Mouse (Mus musculus) T-helper 1 cell (primary cell): Measurements from ENCODE around the gene Mdm2.

ENCODE experiments used
- in situ Hi-C: fragments of 300-600 bp; cut with MboI, MseI; formaldehyde crosslinking; loops from one replicate; pipeline ENCODE4 v1.15.1; 2025; ENCODE audit warnings: high pct_unique_total_duplicates

The Mdm2 gene

GRCm38 (mm10) chr10:117698313-117699138 is 12.0 kb downstream of the Mdm2 start:
- in situ Hi-C loops, result no loop called here

DNA sequence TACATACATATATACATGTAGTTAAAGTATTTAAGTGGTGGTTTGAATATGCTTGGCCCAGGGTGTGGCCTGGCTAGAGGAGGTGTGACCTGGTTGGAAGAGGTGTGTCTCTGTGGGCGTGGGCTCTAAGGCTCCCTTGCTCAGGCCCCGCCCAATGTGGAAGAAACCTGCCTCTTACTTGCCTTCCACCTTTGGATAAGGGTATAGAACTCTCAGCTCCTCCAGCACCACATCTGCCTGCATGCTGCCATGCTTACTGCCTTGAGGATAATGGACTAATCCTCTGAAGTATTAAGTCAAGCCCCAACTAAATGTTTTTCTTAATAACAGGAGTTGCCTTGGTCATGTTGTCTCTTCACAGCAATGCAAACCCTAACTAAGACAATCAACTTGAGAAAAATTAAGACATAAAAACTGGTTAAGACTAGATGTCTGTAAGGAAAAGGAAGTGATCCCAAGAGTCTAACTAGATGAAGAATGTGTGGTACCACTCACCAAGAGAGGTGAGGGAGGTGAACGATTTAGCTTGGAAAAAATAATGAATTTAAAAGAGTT is 12.9 kb downstream of the Mdm2 start:
- in situ Hi-C loops, result no loop called here

DNA sequence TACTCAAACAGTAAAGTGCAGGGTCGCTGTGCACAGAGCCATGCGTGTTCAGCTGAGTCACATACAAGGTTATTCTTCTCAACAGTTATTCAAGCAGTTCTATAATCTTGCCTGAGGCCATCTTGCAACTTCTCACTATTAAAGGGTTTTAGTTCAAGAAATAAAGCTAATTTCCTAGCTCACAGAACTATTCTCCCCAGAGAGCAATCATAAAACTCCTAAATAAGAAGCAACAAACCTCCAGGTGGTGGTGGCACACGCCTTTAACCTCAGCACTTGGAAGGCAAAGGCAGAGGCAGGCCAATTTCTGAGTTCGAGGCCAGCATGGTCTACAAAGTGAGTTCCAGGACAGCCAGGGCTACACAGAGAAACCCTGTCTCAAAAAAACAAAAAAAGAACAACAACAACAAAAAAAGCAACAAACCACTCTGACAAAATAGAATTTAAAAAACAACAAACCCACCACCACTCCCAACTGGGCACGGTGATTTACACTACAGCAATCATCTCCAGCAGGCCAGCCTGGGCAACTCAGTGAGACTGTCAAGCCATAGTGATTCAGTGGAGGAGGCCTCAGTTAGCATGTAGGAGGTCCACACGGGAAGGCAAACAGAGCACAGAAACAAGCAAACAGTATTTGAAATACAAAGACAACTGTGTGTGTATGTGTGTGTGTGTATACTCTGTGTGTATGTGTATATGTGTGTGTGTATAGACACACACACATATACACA is 13.6 kb downstream of the Mdm2 start:
- in situ Hi-C loops, result no loop called here

DNA sequence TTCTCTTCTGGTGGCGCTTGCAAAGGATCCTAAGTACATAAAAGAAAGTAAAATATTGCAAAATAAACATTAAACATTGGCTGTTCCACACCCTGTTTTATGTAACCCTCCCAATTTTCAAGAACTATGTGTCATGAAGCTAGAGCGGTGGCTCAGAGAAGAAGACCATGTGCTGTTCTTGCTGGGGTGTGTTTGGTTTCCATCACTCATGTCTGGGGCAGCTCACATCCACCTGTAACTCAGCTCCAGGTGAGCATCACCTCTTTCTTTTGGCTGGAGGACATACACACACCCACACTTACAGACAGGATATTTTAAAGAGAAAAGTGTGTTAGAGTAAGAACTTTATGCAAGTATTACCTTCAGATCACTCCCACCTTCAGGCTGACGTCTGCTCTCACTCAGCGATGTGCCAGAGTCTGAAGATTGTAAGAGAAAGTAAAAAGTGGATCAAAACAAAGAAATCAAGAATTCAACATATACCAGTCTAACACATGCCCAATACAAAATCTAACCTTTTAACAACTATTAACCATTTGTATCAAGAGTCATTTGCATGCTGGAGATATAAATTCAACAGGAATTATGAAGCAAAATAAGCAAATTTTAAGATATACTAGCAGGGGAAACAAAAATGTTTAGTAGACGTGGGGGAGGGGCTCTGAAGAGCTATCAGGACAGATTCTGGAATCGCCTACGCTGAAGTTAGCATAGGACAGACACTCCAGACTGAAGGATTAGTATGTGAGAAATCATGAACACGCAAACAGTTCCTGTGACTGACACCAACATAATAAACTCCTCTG is 14.3 kb downstream of the Mdm2 start:
- in situ Hi-C loops, result no loop called here

- in situ Hi-C loops, result no loop called here
Observed at GRCm38 (mm10) chr10:117695605-117696004, 15.0 kb downstream of the Mdm2 start.

- in situ Hi-C loops, result no loop called here
Observed at GRCm38 (mm10) chr10:117695027-117695426, 15.5 kb downstream of the Mdm2 start.

- in situ Hi-C loops, result no loop called here
Observed at GRCm38 (mm10) chr10:117694255-117694953, 16.2 kb downstream of the Mdm2 start.

- in situ Hi-C loops, result no loop called here
Observed at GRCm38 (mm10) chr10:117692953-117693352, 17.6 kb downstream of the Mdm2 start.

- in situ Hi-C loops, result no loop called here
Observed at GRCm38 (mm10) chr10:117692173-117692572, 18.4 kb downstream of the Mdm2 start.

- in situ Hi-C loops, result no loop called here
Observed at GRCm38 (mm10) chr10:117691389-117691968, 19.1 kb downstream of the Mdm2 start.

- in situ Hi-C loops, result no loop called here
Observed at GRCm38 (mm10) chr10:117690770-117691296, 19.7 kb downstream of the Mdm2 start.

GRCm38 (mm10) chr10:117690101-117690352 is 20.5 kb downstream of the Mdm2 start:
- in situ Hi-C loops, result no loop called here

- in situ Hi-C loops, result no loop called here
Observed at GRCm38 (mm10) chr10:117689297-117690100, 21.1 kb downstream of the Mdm2 start.

- in situ Hi-C loops, result no loop called here
Observed at GRCm38 (mm10) chr10:117688204-117689151, 22.1 kb downstream of the Mdm2 start.

- in situ Hi-C loops, result no loop called here
Observed at GRCm38 (mm10) chr10:117687577-117687976, 23.0 kb downstream of the Mdm2 start.

GRCm38 (mm10) chr10:117687018-117687417 is 23.5 kb downstream of the Mdm2 start:
- in situ Hi-C loops, result no loop called here

DNA sequence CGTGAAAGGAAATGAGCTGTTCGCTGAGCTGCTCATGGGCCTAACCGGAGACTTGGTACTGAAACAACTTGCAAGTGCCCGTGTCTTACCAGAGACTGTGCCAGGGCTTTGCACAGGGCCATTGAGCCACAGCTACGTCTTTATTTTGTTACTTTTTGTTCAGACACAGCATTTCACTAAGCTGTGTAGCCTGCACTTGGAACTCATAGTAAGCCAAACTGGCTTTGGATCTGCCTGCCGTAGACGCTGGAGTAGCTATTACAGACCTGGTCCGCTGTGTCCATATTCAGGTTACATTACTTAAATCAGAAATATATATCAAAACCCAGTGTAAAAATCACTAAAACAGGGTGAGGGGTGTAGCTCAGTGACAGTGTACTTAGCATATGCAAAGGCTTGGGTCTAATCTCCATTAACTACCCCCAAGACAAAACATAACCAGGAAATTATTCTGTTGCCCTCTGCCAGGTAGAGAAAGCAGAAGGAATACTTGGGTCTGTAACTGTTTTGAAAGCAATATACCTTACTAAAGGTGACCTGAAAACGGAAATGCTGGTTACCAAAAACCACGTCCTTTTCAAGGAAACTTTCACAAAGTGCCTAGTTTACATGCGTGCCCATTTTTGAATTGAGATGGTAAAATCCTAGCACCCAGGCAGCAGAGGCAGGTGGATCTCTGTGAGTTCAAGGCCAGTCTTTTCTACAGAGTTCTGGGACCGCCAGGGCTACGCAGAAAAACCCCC is 24.5 kb downstream of the Mdm2 start:
- in situ Hi-C loops, result no loop called here

- in situ Hi-C loops, result no loop called here
Observed at GRCm38 (mm10) chr10:117685171-117685848, 25.2 kb downstream of the Mdm2 start.
